Mouse (Mus musculus): Measurements from ENCODE around the gene Tnip2.

Tnip2 gene

DNA sequence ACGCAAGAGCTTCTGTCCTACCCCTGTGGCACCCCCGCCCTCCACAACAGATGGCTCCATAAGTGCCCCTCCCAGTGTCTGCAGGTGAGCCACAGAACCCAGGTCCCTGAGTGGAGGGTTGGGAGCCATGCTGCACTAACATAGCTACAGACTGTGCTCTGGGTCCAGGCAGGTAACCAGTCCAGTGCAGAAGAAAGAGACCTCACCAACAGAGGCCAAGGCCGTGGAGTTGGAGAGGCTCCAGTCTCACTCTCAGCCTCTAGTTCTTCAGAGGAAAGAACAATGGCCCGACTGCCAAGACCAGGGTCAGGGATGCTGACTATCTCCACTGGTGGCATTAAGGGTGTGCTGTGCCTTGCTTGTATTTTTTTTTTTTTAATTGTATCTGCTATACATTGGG lies 52.5 kb downstream of the Tnip2 start:
- no peak for DNase-seq (ENCODE audit: low read depth)

- no peak for DNase-seq (ENCODE audit: low read depth)
Measured at GRCm38 (mm10) chr5:34458994-34459393, 54.8 kb downstream of the Tnip2 start.

DNA sequence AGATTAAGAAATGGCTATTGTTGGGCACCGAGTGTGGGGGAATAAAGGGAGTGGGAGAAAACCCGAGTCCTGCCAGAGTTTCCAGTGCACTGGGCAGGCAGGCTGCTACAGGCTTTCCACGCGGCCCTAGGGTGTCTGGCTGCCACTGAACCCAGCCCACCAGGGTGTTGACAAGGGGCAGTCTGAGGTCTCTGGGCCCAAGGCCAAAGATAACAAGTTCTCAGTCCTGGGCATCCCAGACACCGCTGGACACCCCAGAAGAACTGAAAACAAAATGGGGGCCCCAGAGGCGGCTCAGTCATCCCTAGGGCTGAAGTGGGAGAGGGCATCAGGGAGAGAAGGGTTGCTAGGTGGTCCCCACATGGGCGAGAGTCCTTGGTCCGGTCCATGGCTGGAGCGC lies 67.6 kb downstream of the Tnip2 start:
- DNase-seq (ENCODE audit: low read depth) = no peak
